Mouse (Mus musculus) embryonic fibroblast, embryonic 13.5 days (primary cell): ENCODE measurements around the gene B230217C12Rik.

Experiments used
- CTCF ChIP-seq: IDR thresholded peaks from 2 replicates; pipeline ENCODE4 v1.5.1; 2011; ENCODE audit warnings: mild to moderate bottlenecking, control low read depth, low read length, moderate library complexity, borderline replicate concordance; ENCODE audit not compliant: insufficient read depth
- POLR2A ChIP-seq: IDR thresholded peaks from 2 replicates; pipeline ENCODE4 v1.6.1; 2011; ENCODE audit warnings: low read depth, mild to moderate bottlenecking, control low read depth, low read length, moderate library complexity

DNA sequence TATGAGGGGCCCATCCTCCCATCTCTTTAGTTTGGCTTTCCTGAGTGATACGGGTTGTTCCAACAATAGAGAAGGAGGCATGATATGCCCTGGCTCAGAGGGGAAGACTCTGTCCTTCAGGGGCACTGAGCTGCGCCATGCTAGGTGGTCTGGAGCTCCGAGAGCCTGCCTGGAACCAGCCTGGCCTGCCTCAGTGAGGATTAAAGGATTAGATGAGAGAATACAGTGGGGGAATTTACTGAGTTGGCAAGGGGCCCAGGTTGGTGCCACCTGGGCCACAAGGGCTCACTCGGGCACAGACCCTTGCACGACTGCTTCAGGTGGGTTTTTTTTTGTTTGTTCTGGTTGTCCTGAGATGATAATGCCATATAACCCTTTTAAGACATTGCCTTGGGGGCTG is 24.4 kb upstream of the B230217C12Rik start:
- no peak for TF ChIP-seq CTCF
- TF ChIP-seq POLR2A = no peak
